Mouse (Mus musculus): ENCODE measurements around the gene Enah. TPM values are rescaled to one million over a fixed set of nuclear protein-coding genes. Genes with fewer than 3 reads are reported as not detected.

The Enah gene
- polyA plus RNA-seq, 1 experiment from 2014 or later = 22.2 TPM

GRCm38 (mm10) chr1:182048101-182048500 is 28.3 kb upstream of the Enah start:
- H3K9ac ChIP-seq = no peak overlapping the region
- no peak for TF ChIP-seq CTCF (IDR thresholded peaks at IDR 0.05; ENCODE audit: low read depth)
- DNase-seq (no peak), ATAC-seq (ENCODE audit: insufficient read depth) (no peak)
- no peaks in the 10 kb centered on the region for H3K36me3 ChIP-seq (ENCODE audit: insufficient read depth)
- 68% methylated on average over 4 of the region's 4 CpGs for WGBS
- no peaks in the 10 kb centered on the region for H3K9me3 ChIP-seq (ENCODE audit: low read depth, low read length)
- no peak overlapping the region for H3K4me2 ChIP-seq
- H3K27ac ChIP-seq (ENCODE audit: low read depth) = no peak overlapping the region
- no peaks in the 10 kb centered on the region for H3K27me3 ChIP-seq (ENCODE audit: insufficient read depth, low read length)
- H3K4me1 ChIP-seq (ENCODE audit: insufficient read depth) = peaks cover 4% of the 10 kb centered on the region; the same call in 1 of the 2 replicates
- H3K4me3 ChIP-seq (ENCODE audit: low read depth, low read length) = no peak overlapping the region

- Histone ChIP-seq H3K9ac (no peak overlapping the region), H3K9me3 (ENCODE audit: low read depth, low read length) (no peaks in the 10 kb centered on the region), H3K36me3 (ENCODE audit: insufficient read depth) (no peaks in the 10 kb centered on the region), H3K27me3 (ENCODE audit: insufficient read depth, low read length) (no peaks in the 10 kb centered on the region), H3K4me2 (no peak overlapping the region), H3K4me3 (ENCODE audit: low read depth, low read length) (no peak overlapping the region), H3K4me1 (ENCODE audit: insufficient read depth) (no peaks in the 10 kb centered on the region), H3K27ac (ENCODE audit: low read depth) (no peak overlapping the region)
- no peak for DNase-seq
- TF ChIP-seq CTCF (IDR thresholded peaks at IDR 0.05; ENCODE audit: low read depth) = no peak
- WGBS = 79% methylated on average over 3 of the region's 3 CpGs
- ATAC-seq (ENCODE audit: insufficient read depth) = no peak
These were observed 27.4 kb upstream of the Enah start for GRCm38 (mm10) chr1:182047016-182047690.

GRCm38 (mm10) chr1:182045208-182045607 is 25.4 kb upstream of the Enah start:
- Histone ChIP-seq H3K4me3 (ENCODE audit: low read depth, low read length) (no peak overlapping the region), H3K4me1 (ENCODE audit: insufficient read depth) (no peaks in the 10 kb centered on the region), H3K9ac (no peak overlapping the region), H3K27me3 (ENCODE audit: insufficient read depth, low read length) (no peaks in the 10 kb centered on the region), H3K4me2 (no peak overlapping the region), H3K27ac (ENCODE audit: low read depth) (no peak overlapping the region), H3K36me3 (ENCODE audit: insufficient read depth) (no peaks in the 10 kb centered on the region), H3K9me3 (ENCODE audit: low read depth, low read length) (no peaks in the 10 kb centered on the region)
- no peak for TF ChIP-seq CTCF (IDR thresholded peaks at IDR 0.05; ENCODE audit: low read depth)
- DNase-seq = no peak
- WGBS = 73% methylated on average over 4 of the region's 4 CpGs
- no peak for ATAC-seq (ENCODE audit: insufficient read depth)

- no peak for TF ChIP-seq CTCF (IDR thresholded peaks at IDR 0.05; ENCODE audit: low read depth)
- Histone ChIP-seq H3K36me3 (ENCODE audit: insufficient read depth) (no peaks in the 10 kb centered on the region), H3K9ac (no peak overlapping the region), H3K27me3 (ENCODE audit: insufficient read depth, low read length) (no peaks in the 10 kb centered on the region), H3K4me1 (ENCODE audit: insufficient read depth) (no peaks in the 10 kb centered on the region), H3K27ac (ENCODE audit: low read depth) (no peak overlapping the region), H3K4me2 (no peak overlapping the region), H3K9me3 (ENCODE audit: low read depth, low read length) (no peaks in the 10 kb centered on the region), H3K4me3 (ENCODE audit: low read depth, low read length) (no peak overlapping the region)
- no peak for DNase-seq
- ATAC-seq (ENCODE audit: insufficient read depth) = no peak
- WGBS = 89% methylated on average over 3 of the region's 3 CpGs
These were observed 20.7 kb upstream of the Enah start for GRCm38 (mm10) chr1:182040538-182040937.

- ATAC-seq (ENCODE audit: insufficient read depth) = no peak
- no peaks in the 10 kb centered on the region for H3K27me3 ChIP-seq (ENCODE audit: insufficient read depth, low read length)
- H3K4me2 ChIP-seq = no peak overlapping the region
- no peak for TF ChIP-seq CTCF (IDR thresholded peaks at IDR 0.05; ENCODE audit: low read depth)
- H3K4me1 ChIP-seq (ENCODE audit: insufficient read depth) = no peaks in the 10 kb centered on the region
- H3K9ac ChIP-seq = no peak overlapping the region
- H3K4me3 ChIP-seq (ENCODE audit: low read depth, low read length) = no peak overlapping the region
- no peaks in the 10 kb centered on the region for H3K9me3 ChIP-seq (ENCODE audit: low read depth, low read length)
- DNase-seq = no peak
- H3K36me3 ChIP-seq (ENCODE audit: insufficient read depth) = no peaks in the 10 kb centered on the region
- H3K27ac ChIP-seq (ENCODE audit: low read depth) = no peak overlapping the region
These were observed 12.0 kb upstream of the Enah start for GRCm38 (mm10) chr1:182031757-182032156.

- DNase-seq = no peak
- 67% methylated on average over 6 of the region's 6 CpGs for WGBS
- Histone ChIP-seq H3K9ac (no peak overlapping the region), H3K4me1 (ENCODE audit: insufficient read depth) (no peaks in the 10 kb centered on the region), H3K9me3 (ENCODE audit: low read depth, low read length) (no peaks in the 10 kb centered on the region), H3K27ac (ENCODE audit: low read depth) (no peak overlapping the region), H3K36me3 (ENCODE audit: insufficient read depth) (no peaks in the 10 kb centered on the region), H3K4me3 (ENCODE audit: low read depth, low read length) (no peak overlapping the region), H3K27me3 (ENCODE audit: insufficient read depth, low read length) (no peaks in the 10 kb centered on the region), H3K4me2 (no peak overlapping the region)
- TF ChIP-seq CTCF (IDR thresholded peaks at IDR 0.05; ENCODE audit: low read depth) = no peak
- no peak for ATAC-seq (ENCODE audit: insufficient read depth)
These were observed 11.3 kb upstream of the Enah start for GRCm38 (mm10) chr1:182031066-182031465.

GRCm38 (mm10) chr1:182029989-182030649 is 10.3 kb upstream of the Enah start:
- WGBS = 64% methylated on average over 5 of the region's 5 CpGs
- Histone ChIP-seq H3K4me1 (ENCODE audit: insufficient read depth) (no peaks in the 10 kb centered on the region), H3K4me2 (no peak overlapping the region), H3K4me3 (ENCODE audit: low read depth, low read length) (no peak overlapping the region), H3K9ac (no peak overlapping the region), H3K9me3 (ENCODE audit: low read depth, low read length) (no peaks in the 10 kb centered on the region), H3K27ac (ENCODE audit: low read depth) (no peak overlapping the region), H3K27me3 (ENCODE audit: insufficient read depth, low read length) (no peaks in the 10 kb centered on the region), H3K36me3 (ENCODE audit: insufficient read depth) (no peaks in the 10 kb centered on the region)
- ATAC-seq (ENCODE audit: insufficient read depth) = no peak
- no peak for TF ChIP-seq CTCF (IDR thresholded peaks at IDR 0.05; ENCODE audit: low read depth)
- no peak for DNase-seq
